Mouse (Mus musculus): Measurements from ENCODE around the gene Sdccag8. TPM values are rescaled to one million over a fixed set of nuclear protein-coding genes. Genes with fewer than 3 reads are reported as not detected.
A peak's percentile ranks its signal among the peaks of the same experiment; 100 is the strongest.

The Sdccag8 gene
- polyA plus RNA-seq, 1 experiment from 2014 or later = 15.6 TPM

- H3K4me3 ChIP-seq (replicated peaks) = no peak overlapping the region
- H3K4me1 ChIP-seq = no peaks in the 10 kb centered on the region
- WGBS = 74% methylated on average over 11 of the region's 11 CpGs
- no peaks in the 10 kb centered on the region for H3K36me3 ChIP-seq
- no peaks in the 10 kb centered on the region for H3K9me3 ChIP-seq
- no peak overlapping the region for H3K4me2 ChIP-seq
- no peaks in the 10 kb centered on the region for H3K27me3 ChIP-seq (replicated peaks)
- ATAC-seq (ENCODE audit: insufficient read depth, low FRiP score, low read depth) = no peak
- no peak overlapping the region for H3K27ac ChIP-seq
- H3K9ac ChIP-seq = no peak overlapping the region
Observed at GRCm38 (mm10) chr1:177051366-177051963, 237.0 kb downstream of the Sdccag8 start.

GRCm38 (mm10) chr1:177054891-177055290 is 240.4 kb downstream of the Sdccag8 start:
- no peak overlapping the region for H3K27ac ChIP-seq
- H3K9ac ChIP-seq = no peak overlapping the region
- H3K4me2 ChIP-seq = no peak overlapping the region
- 84% methylated on average over 2 of the region's 2 CpGs for WGBS
- no peak overlapping the region for H3K4me3 ChIP-seq (replicated peaks)
- no peaks in the 10 kb centered on the region for H3K27me3 ChIP-seq (replicated peaks)
- no peaks in the 10 kb centered on the region for H3K4me1 ChIP-seq
- no peaks in the 10 kb centered on the region for H3K9me3 ChIP-seq
- ATAC-seq (ENCODE audit: insufficient read depth, low FRiP score, low read depth) = no peak
- H3K36me3 ChIP-seq = no peaks in the 10 kb centered on the region

- WGBS = 87% methylated on average over 2 of the region's 2 CpGs
- Histone ChIP-seq H3K4me1 (no peaks in the 10 kb centered on the region), H3K9ac (no peak overlapping the region), H3K9me3 (no peaks in the 10 kb centered on the region), H3K27me3 (replicated peaks) (no peaks in the 10 kb centered on the region), H3K36me3 (no peaks in the 10 kb centered on the region), H3K4me2 (no peak overlapping the region), H3K27ac (no peak overlapping the region), H3K4me3 (replicated peaks) (no peak overlapping the region)
- no peak for ATAC-seq (ENCODE audit: insufficient read depth, low FRiP score, low read depth)
Observed at GRCm38 (mm10) chr1:177061761-177062160, 247.3 kb downstream of the Sdccag8 start.

- no peak for ATAC-seq (ENCODE audit: insufficient read depth, low FRiP score, low read depth)
- H3K9ac ChIP-seq = no peak overlapping the region
- H3K36me3 ChIP-seq = no peaks in the 10 kb centered on the region
- H3K27ac ChIP-seq = no peak overlapping the region
- H3K9me3 ChIP-seq = no peaks in the 10 kb centered on the region
- no peak overlapping the region for H3K4me2 ChIP-seq
- H3K27me3 ChIP-seq (replicated peaks) = no peaks in the 10 kb centered on the region
- H3K4me3 ChIP-seq (replicated peaks) = no peak overlapping the region
- H3K4me1 ChIP-seq = no peaks in the 10 kb centered on the region
Observed at GRCm38 (mm10) chr1:177065732-177066131, 251.3 kb downstream of the Sdccag8 start.

- Histone ChIP-seq H3K4me2 (no peak overlapping the region), H3K27ac (no peak overlapping the region), H3K4me3 (replicated peaks) (no peak overlapping the region), H3K36me3 (no peaks in the 10 kb centered on the region), H3K27me3 (replicated peaks) (no peaks in the 10 kb centered on the region), H3K9me3 (no peaks in the 10 kb centered on the region), H3K4me1 (no peaks in the 10 kb centered on the region), H3K9ac (no peak overlapping the region)
- WGBS = 80% methylated on average over 8 of the region's 8 CpGs
- ATAC-seq (ENCODE audit: insufficient read depth, low FRiP score, low read depth) = no peak
Observed at GRCm38 (mm10) chr1:177067123-177067646, 252.7 kb downstream of the Sdccag8 start.

- Histone ChIP-seq H3K9me3 (no peaks in the 10 kb centered on the region), H3K4me1 (no peaks in the 10 kb centered on the region), H3K4me3 (replicated peaks) (no peak overlapping the region), H3K27me3 (replicated peaks) (no peaks in the 10 kb centered on the region), H3K36me3 (no peaks in the 10 kb centered on the region), H3K4me2 (no peak overlapping the region), H3K27ac (no peak overlapping the region), H3K9ac (no peak overlapping the region)
- WGBS = 84% methylated on average over 2 of the region's 2 CpGs
- no peak for ATAC-seq (ENCODE audit: insufficient read depth, low FRiP score, low read depth)
Observed at GRCm38 (mm10) chr1:177069161-177069560, 254.7 kb downstream of the Sdccag8 start.

MicroRNAs within 50 kb of the gene (microRNA counts, 519-probe panel; counts per million panel counts)
- 2,782 counts per million, percentile 68 among the panel's probes with 10 or more counts for microRNA mmu-miR-350

Small RNA genes within 50 kb of the gene (microRNA-seq; reads per million reads assigned to microRNA genes)
- gene Gm25993 (not detected), gene Mir350 (319 reads per million, percentile 64 among the genes with 10 or more reads in this experiment)

Other genes with a start within 250 kb of the Sdccag8 start
- gene Cep170, start 593 bp upstream of the Sdccag8 start, polyA plus RNA-seq (2015; fragmentation: Nextera tagmentation; extraction: Ambion mirVana) = 18.7 and 20.1 TPM in 2 replicates